Mouse (Mus musculus) heart, embryonic 12.5 days (tissue): ENCODE measurements around the gene Stac. TPM values are rescaled to one million over a fixed set of nuclear protein-coding genes. Genes with fewer than 3 reads are reported as not detected.

Experiments
- ATAC-seq: fragments of 200-750 bp; cut with Nextera tagmentation; 2 replicates; pipeline ENCODE4 v1.8.0; 2017; ENCODE audit warnings: moderate TSS enrichment, moderate library complexity; ENCODE audit not compliant: insufficient number of reproducible peaks, low FRiP score
- H3K27ac ChIP-seq: fragments of 300-500 bp; sonication (generic); 2 replicates; pipeline ENCODE4 v1.5.1; 2016; ENCODE audit warnings: mild to moderate bottlenecking, moderate library complexity; ENCODE audit not compliant: poor library complexity, severe bottlenecking
- H3K27me3 ChIP-seq: fragments of 300-500 bp; sonication (generic); replicated peaks from 2 replicates; pipeline ENCODE4 v1.6.1; 2016; ENCODE audit warnings: mild to moderate bottlenecking, moderate library complexity
- H3K36me3 ChIP-seq: fragments of 300-500 bp; sonication (generic); 2 replicates; pipeline ENCODE4 v1.6.1; 2016; ENCODE audit warnings: mild to moderate bottlenecking, moderate library complexity
- H3K4me1 ChIP-seq: fragments of 300-500 bp; sonication (generic); replicated peaks from 2 replicates; pipeline ENCODE4 v1.6.1; 2016; ENCODE audit warnings: mild to moderate bottlenecking
- H3K4me2 ChIP-seq: fragments of 300-500 bp; sonication (generic); 2 replicates; pipeline ENCODE4 v1.6.1; 2016; ENCODE audit warnings: mild to moderate bottlenecking, moderate library complexity
- H3K4me3 ChIP-seq: fragments of 300-500 bp; sonication (generic); 2 replicates; pipeline ENCODE4 v1.5.1; 2016; ENCODE audit warnings: mild to moderate bottlenecking
- H3K9ac ChIP-seq: fragments of 300-500 bp; sonication (generic); 2 replicates; pipeline ENCODE4 v1.6.1; 2016; ENCODE audit warnings: mild to moderate bottlenecking, moderate library complexity
- H3K9me3 ChIP-seq: fragments of 300-500 bp; sonication (generic); replicated peaks from 2 replicates; pipeline ENCODE4 v1.6.1; 2016; ENCODE audit warnings: mild to moderate bottlenecking, moderate library complexity
- WGBS: fragments of 180-500 bp; shearing (Covaris S2); methylation state at CpG from one replicate; pipeline ENCODE4 v1.1.7; 2016; 5-methylcytosine and 5-hydroxymethylcytosine counted together
- polyA plus RNA-seq: library from polyadenylated mRNA; unstranded; fragments of >200 nt; fragmentation: Nextera tagmentation; extraction: Ambion mirVana; gene quantifications from 2 replicates; pipeline ENCODE4 v1.2.1, GENCODE M21; 2016

Gene Stac
- polyA plus RNA-seq, 1 experiment from 2014 or later = 0.72 TPM

DNA sequence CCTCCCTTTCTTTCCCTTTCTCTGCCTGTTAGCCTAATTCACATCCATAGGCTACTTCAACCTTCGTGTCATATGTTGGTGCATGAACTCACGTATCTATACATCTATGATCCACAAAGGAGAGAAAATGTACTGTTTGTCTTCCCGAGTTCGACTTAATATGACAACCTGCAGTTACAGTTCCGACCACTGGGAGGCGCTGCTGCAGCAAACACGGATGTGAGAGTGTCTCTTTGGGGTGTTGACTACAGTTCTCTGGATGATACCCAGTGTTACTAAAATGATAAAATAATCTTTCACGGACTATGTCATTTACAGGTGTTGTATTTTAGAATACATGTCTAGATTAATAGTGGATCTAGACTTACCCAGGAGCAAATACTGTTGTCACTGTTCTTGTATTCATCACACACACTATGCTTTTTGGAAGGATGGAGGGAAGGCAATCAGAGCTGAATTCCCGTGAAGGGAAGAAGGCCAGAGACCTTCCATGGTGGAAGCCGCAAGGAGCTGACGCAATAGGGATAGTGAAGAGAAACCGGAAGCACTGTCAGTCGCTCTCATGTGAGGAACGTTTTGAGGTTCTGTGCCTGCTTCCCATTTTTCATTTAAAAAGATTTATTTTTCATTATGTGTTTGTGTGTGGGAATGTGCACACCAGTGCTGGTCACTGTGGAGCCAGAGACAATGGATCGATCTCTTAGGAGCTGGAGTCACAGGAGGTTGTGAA, 138.5 kb downstream of the Stac start:
- H3K27me3 ChIP-seq = no peaks in the 10 kb centered on the region
- H3K4me3 ChIP-seq = no peak overlapping the region
- no peaks in the 10 kb centered on the region for H3K9me3 ChIP-seq
- H3K9ac ChIP-seq = no peak overlapping the region
- ATAC-seq = no peak
- 0 out of 2 replicates have a peak, but pooled peaks cover 2% of the 10 kb centered on the region for H3K4me1 ChIP-seq
- no peak overlapping the region for H3K27ac ChIP-seq
- 60% methylated on average over 15 of the region's 15 CpGs for WGBS
- no peak overlapping the region for H3K4me2 ChIP-seq
- H3K36me3 ChIP-seq = no peaks in the 10 kb centered on the region

- no peak overlapping the region for H3K4me2 ChIP-seq
- H3K9ac ChIP-seq = no peak overlapping the region
- no peaks in the 10 kb centered on the region for H3K4me1 ChIP-seq
- no peak overlapping the region for H3K4me3 ChIP-seq
- H3K27me3 ChIP-seq = no peaks in the 10 kb centered on the region
- no peak for ATAC-seq
- H3K9me3 ChIP-seq = no peaks in the 10 kb centered on the region
- no peaks in the 10 kb centered on the region for H3K36me3 ChIP-seq
- H3K27ac ChIP-seq = no peak overlapping the region
- 77% methylated on average over 8 of the region's 8 CpGs for WGBS
Measured at GRCm38 (mm10) chr9:111550963-111551321, 139.2 kb downstream of the Stac start.

- H3K9ac ChIP-seq = no peak overlapping the region
- H3K4me3 ChIP-seq = no peak overlapping the region
- no peaks in the 10 kb centered on the region for H3K36me3 ChIP-seq
- no peak overlapping the region for H3K4me2 ChIP-seq
- no peaks in the 10 kb centered on the region for H3K27me3 ChIP-seq
- ATAC-seq = no peak; the same call in 1 of the 2 replicates
- no peak overlapping the region for H3K27ac ChIP-seq
- WGBS = 75% methylated on average over 21 of the region's 21 CpGs
- H3K4me1 ChIP-seq = no peaks in the 10 kb centered on the region
- H3K9me3 ChIP-seq = no peaks in the 10 kb centered on the region
Measured at GRCm38 (mm10) chr9:111550281-111550962, 139.7 kb downstream of the Stac start.

- Histone ChIP-seq H3K4me1 (no peaks in the 10 kb centered on the region), H3K27me3 (no peaks in the 10 kb centered on the region), H3K9me3 (no peaks in the 10 kb centered on the region), H3K27ac (no peak overlapping the region), H3K9ac (no peak overlapping the region), H3K36me3 (no peaks in the 10 kb centered on the region), H3K4me2 (no peak overlapping the region), H3K4me3 (no peak overlapping the region)
- WGBS = 79% methylated on average over 6 of the region's 6 CpGs
- no peak for ATAC-seq
Measured at GRCm38 (mm10) chr9:111542663-111543062, 147.5 kb downstream of the Stac start.

GRCm38 (mm10) chr9:111535445-111536064, 154.6 kb downstream of the Stac start:
- Histone ChIP-seq H3K4me2 (no peak overlapping the region), H3K36me3 (no peaks in the 10 kb centered on the region)
- WGBS = 69% methylated on average over 8 of the region's 8 CpGs

GRCm38 (mm10) chr9:111534744-111535423, 155.3 kb downstream of the Stac start:
- Histone ChIP-seq H3K4me2 (no peak overlapping the region), H3K4me1 (peaks cover 5% of the 10 kb centered on the region), H3K27me3 (no peaks in the 10 kb centered on the region), H3K9ac (no peak overlapping the region), H3K9me3 (no peaks in the 10 kb centered on the region), H3K27ac (no peak overlapping the region), H3K36me3 (no peaks in the 10 kb centered on the region), H3K4me3 (no peak overlapping the region)
- ATAC-seq = no peak
- WGBS = 35% methylated on average over 7 of the region's 7 CpGs

More at GRCm38 (mm10) chr9:111535445-111536064, 154.6 kb downstream of the Stac start:
- Histone ChIP-seq H3K27ac (no peak overlapping the region), H3K27me3 (no peaks in the 10 kb centered on the region), H3K4me3 (no peak overlapping the region), H3K9me3 (no peaks in the 10 kb centered on the region), H3K4me1 (peaks cover 5% of the 10 kb centered on the region), H3K9ac (no peak overlapping the region)
- ATAC-seq = no peak

DNA sequence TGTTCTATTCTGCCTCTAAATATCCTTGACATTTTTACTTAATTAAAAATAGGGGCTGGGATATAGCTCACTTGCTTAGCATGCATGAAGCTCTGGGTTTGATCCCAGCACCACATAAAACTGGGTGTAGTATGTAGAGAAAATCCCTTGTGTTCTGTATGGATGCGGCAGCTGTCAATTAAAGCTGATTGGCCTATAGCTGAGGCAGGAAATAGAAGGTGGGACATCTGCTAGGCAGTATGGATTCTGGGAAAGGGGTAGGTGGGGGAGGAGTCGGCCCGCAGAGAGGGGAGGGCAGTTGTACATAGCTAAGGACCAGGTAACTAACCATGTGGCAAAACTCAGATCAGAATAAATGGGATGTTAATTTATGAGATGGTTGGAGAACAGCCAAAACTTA, 166.3 kb downstream of the Stac start:
- Histone ChIP-seq H3K36me3 (no peaks in the 10 kb centered on the region), H3K9ac (no peak overlapping the region), H3K4me3 (no peak overlapping the region), H3K4me1 (no peaks in the 10 kb centered on the region), H3K9me3 (0 out of 2 replicates have a peak, but pooled peaks cover 4% of the 10 kb centered on the region), H3K4me2 (no peak overlapping the region), H3K27ac (no peak overlapping the region), H3K27me3 (no peaks in the 10 kb centered on the region)
- 89% methylated on average over 3 of the region's 3 CpGs for WGBS
- no peak for ATAC-seq

DNA sequence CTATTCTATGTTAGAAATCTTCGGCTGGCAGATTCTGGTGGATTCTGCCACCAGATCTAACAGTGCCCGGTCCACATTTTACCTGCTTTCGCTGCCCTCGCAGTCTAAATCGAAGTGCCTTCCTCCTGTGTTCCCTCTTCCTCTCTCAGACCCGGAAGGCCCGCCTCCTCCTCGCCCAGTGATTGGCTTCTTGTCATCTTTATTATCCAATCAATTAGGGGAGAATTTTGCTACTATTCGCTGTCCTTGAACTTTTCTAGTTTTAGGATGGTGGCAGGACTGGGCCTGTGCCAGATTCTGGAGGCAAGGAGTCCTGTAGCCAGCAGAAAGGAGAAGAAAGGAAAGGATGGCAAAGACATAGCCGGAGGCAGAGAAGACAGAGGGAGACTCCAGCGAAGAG, 167.0 kb downstream of the Stac start:
- Histone ChIP-seq H3K9me3 (0 out of 2 replicates have a peak, but pooled peaks cover 4% of the 10 kb centered on the region), H3K4me1 (no peaks in the 10 kb centered on the region), H3K36me3 (no peaks in the 10 kb centered on the region), H3K4me2 (no peak overlapping the region), H3K27me3 (no peaks in the 10 kb centered on the region), H3K9ac (no peak overlapping the region), H3K27ac (no peak overlapping the region), H3K4me3 (no peak overlapping the region)
- ATAC-seq = no peak
- 89% methylated on average over 11 of the region's 11 CpGs for WGBS

GRCm38 (mm10) chr9:111522226-111522625, 167.9 kb downstream of the Stac start:
- H3K9me3 ChIP-seq = 0 out of 2 replicates have a peak, but pooled peaks cover 4% of the 10 kb centered on the region
- no peak overlapping the region for H3K4me3 ChIP-seq
- H3K27me3 ChIP-seq = no peaks in the 10 kb centered on the region
- ATAC-seq = no peak
- no peak overlapping the region for H3K27ac ChIP-seq
- 72% methylated on average over 7 of the region's 7 CpGs for WGBS
- H3K36me3 ChIP-seq = no peaks in the 10 kb centered on the region
- H3K4me1 ChIP-seq = no peaks in the 10 kb centered on the region
- H3K4me2 ChIP-seq = no peak overlapping the region
- H3K9ac ChIP-seq = no peak overlapping the region

- ATAC-seq = no peak
- H3K4me3 ChIP-seq = no peak overlapping the region
Measured at GRCm38 (mm10) chr9:111515536-111515935, 174.6 kb downstream of the Stac start.

More at GRCm38 (mm10) chr9:111515536-111515935, 174.6 kb downstream of the Stac start:
- 0 out of 2 replicates have a peak, but pooled peaks cover 3% of the 10 kb centered on the region for H3K4me1 ChIP-seq
- no peak overlapping the region for H3K4me2 ChIP-seq
- H3K27ac ChIP-seq = no peak overlapping the region
- 0 out of 2 replicates have a peak overlapping the region, but pooled peaks have one; percentile 7 for H3K9ac ChIP-seq
- WGBS = 86% methylated on average over 3 of the region's 3 CpGs
- no peaks in the 10 kb centered on the region for H3K9me3 ChIP-seq
- no peaks in the 10 kb centered on the region for H3K27me3 ChIP-seq
- H3K36me3 ChIP-seq = no peaks in the 10 kb centered on the region
